Mouse (Mus musculus) heart, embryonic 15.5 days (tissue): Measurements from ENCODE around the gene Rasgrf1. TPM values are rescaled to one million over a fixed set of nuclear protein-coding genes. Genes with fewer than 3 reads are reported as not detected.

Source experiments
- ATAC-seq: fragments of 200-750 bp; cut with Nextera tagmentation; replicated peaks from 2 replicates; pipeline ENCODE4 v1.8.0; 2017; ENCODE audit warnings: low read depth, moderate TSS enrichment; ENCODE audit not compliant: insufficient number of reproducible peaks, insufficient read depth, low FRiP score
- H3K27ac ChIP-seq: fragments of 300-500 bp; sonication (generic); 2 replicates; pipeline ENCODE4 v1.5.1; 2015; ENCODE audit warnings: mild to moderate bottlenecking, inconsistent platforms
- H3K27me3 ChIP-seq: fragments of 300-500 bp; sonication (generic); 2 replicates; pipeline ENCODE4 v1.6.1; 2015; ENCODE audit warnings: inconsistent platforms
- H3K36me3 ChIP-seq: fragments of 300-500 bp; sonication (generic); 2 replicates; pipeline ENCODE4 v1.6.1; 2015; ENCODE audit warnings: mild to moderate bottlenecking, inconsistent platforms
- H3K4me1 ChIP-seq: fragments of 300-500 bp; sonication (generic); replicated peaks from 2 replicates; pipeline ENCODE4 v1.6.1; 2015; ENCODE audit warnings: inconsistent platforms
- H3K4me2 ChIP-seq: fragments of 300-500 bp; sonication (generic); 2 replicates; pipeline ENCODE4 v1.6.1; 2015; ENCODE audit warnings: inconsistent platforms, mild to moderate bottlenecking, moderate library complexity
- H3K4me3 ChIP-seq: fragments of 300-500 bp; sonication (generic); 2 replicates; pipeline ENCODE4 v1.5.1; 2015; ENCODE audit warnings: mild to moderate bottlenecking, inconsistent platforms
- H3K9ac ChIP-seq: fragments of 300-500 bp; sonication (generic); 2 replicates; pipeline ENCODE4 v1.6.1; 2015; ENCODE audit warnings: mild to moderate bottlenecking, inconsistent platforms
- H3K9me3 ChIP-seq: fragments of 300-500 bp; sonication (generic); replicated peaks from 2 replicates; pipeline ENCODE4 v1.6.1; 2016; ENCODE audit warnings: inconsistent platforms
- WGBS: fragments of 180-500 bp; shearing (Covaris S2); methylation state at CpG from one replicate; pipeline ENCODE4 v1.1.7; 2015; ENCODE audit warnings: mixed read lengths; 5-methylcytosine and 5-hydroxymethylcytosine counted together
- polyA plus RNA-seq: library from polyadenylated mRNA; unstranded; fragments of >200 nt; fragmentation: Nextera tagmentation; extraction: Ambion mirVana; gene quantifications from 2 replicates; pipeline ENCODE4 v1.2.1, GENCODE M21; 2015

Gene Rasgrf1
- polyA plus RNA-seq, 1 experiment from 2014 or later, result 0.11 TPM

GRCm38 (mm10) chr9:89908601-89909000, 1.1 kb upstream of the Rasgrf1 start:
- no peaks in the 10 kb centered on the region for H3K9me3 ChIP-seq
- H3K9ac ChIP-seq, result peak overlapping the region; percentile 7; the same call in 1 of the 2 replicates
- peak overlapping the region; percentile 96 for H3K4me2 ChIP-seq
- WGBS, result under 1% methylated on average over 33 of the region's 33 CpGs
- H3K4me1 ChIP-seq, result peaks cover 27% of the 10 kb centered on the region
- no peak overlapping the region for H3K27ac ChIP-seq
- H3K36me3 ChIP-seq, result no peaks in the 10 kb centered on the region
- ATAC-seq, result no peak
- peaks cover 84% of the 10 kb centered on the region for H3K27me3 ChIP-seq
- H3K4me3 ChIP-seq, result peak overlapping the region; percentile 60

DNA sequence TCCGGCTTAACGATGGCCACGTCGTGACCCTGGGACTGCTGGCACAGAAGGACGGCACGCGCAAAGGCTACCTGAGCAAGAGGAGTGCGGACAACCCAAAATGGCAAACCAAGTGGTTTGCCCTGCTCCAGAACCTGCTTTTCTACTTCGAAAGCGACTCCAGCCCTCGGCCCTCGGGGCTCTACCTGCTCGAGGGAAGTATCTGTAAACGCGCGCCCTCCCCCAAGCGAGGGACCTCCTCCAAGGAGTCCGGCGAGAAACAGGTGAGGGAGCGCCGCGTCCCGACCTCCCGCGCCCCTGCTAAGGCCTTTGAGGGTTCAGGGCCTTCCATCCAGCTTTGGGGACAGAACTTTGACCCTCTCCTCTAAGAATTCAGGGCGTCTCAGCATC, 298 bp downstream of the Rasgrf1 start:
- Histone ChIP-seq H3K9ac (0 out of 2 replicates have a peak overlapping the region, but pooled peaks have one; percentile 14), H3K4me1 (peaks cover 27% of the 10 kb centered on the region), H3K27ac (no peak overlapping the region), H3K4me3 (peak overlapping the region; percentile 60), H3K27me3 (peaks cover 93% of the 10 kb centered on the region), H3K9me3 (no peaks in the 10 kb centered on the region), H3K36me3 (no peaks in the 10 kb centered on the region), H3K4me2 (peak overlapping the region; percentile 96)
- ATAC-seq, result no peak
- WGBS, result under 1% methylated on average over 26 of the region's 26 CpGs

DNA sequence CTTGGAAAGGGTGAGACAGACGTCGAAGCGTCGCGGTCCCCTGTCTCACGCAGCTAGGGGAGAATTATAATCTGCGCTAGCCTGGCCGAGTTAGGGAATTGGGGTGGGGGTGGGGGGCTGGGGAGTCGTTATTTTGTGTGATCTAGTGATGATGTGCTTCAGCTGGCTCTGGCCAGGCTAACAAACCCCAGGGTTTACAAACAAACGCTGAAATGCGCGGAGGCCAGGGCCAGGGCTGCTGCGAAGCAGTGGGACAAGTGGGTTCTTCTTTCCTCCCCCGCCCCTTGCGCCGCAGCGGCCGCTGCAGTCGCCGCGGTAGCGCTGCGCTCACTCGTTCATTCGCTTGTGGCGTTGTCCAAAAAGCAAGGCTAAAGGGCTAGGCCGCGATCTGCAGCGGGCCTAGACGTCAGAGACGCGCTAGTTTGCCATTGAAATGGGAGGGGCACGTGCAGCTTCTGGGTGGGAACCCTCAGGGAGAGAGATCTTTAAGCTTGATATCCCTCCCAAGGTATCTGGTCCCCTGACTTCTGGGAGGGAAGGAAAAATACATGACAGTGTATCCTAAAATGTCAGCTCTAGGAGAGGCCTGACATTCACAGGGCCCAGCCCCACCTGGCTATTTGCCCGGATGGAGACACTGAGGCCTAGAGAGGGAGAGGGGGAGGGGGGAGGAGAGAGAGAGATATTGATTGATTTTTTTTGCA, 1.2 kb downstream of the Rasgrf1 start:
- Histone ChIP-seq H3K9ac (no peak overlapping the region), H3K27ac (no peak overlapping the region), H3K4me3 (peak overlapping the region; percentile 60), H3K4me1 (peaks cover 27% of the 10 kb centered on the region), H3K4me2 (peak overlapping the region; percentile 96), H3K36me3 (no peaks in the 10 kb centered on the region), H3K9me3 (no peaks in the 10 kb centered on the region), H3K27me3 (peaks cover 93% of the 10 kb centered on the region)
- no peak for ATAC-seq
- WGBS, result 1% methylated on average over 34 of the region's 34 CpGs

GRCm38 (mm10) chr9:89911891-89912549, 2.3 kb downstream of the Rasgrf1 start:
- Histone ChIP-seq H3K36me3 (no peaks in the 10 kb centered on the region), H3K4me3 (no peak overlapping the region), H3K27me3 (peaks cover 82% of the 10 kb centered on the region), H3K9me3 (no peaks in the 10 kb centered on the region), H3K4me1 (peaks cover 27% of the 10 kb centered on the region), H3K4me2 (no peak overlapping the region), H3K9ac (no peak overlapping the region), H3K27ac (no peak overlapping the region)
- ATAC-seq, result no peak
- WGBS, result 70% methylated on average over 5 of the region's 5 CpGs

DNA sequence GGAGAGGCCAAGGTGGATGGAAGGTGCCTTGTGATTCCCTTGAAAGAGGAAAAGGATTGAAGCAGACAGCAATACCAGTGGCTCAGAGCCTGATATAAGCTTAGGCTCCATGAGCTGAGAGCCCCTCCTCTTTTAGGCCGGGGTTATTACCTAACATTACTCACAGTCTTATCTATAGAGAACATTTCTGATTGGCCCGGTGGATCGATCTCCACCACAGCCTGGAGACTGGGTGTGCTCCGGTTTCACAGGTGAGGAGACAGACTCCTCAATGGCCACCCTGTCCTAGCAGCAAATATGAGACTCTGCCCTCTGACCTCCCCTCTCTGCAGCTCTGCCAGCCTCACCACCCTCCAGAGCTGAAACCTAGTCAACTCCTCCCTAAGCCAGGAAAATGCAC, 3.4 kb downstream of the Rasgrf1 start:
- Histone ChIP-seq H3K9ac (no peak overlapping the region), H3K4me3 (no peak overlapping the region), H3K4me1 (peaks cover 27% of the 10 kb centered on the region), H3K36me3 (no peaks in the 10 kb centered on the region), H3K27ac (no peak overlapping the region), H3K27me3 (peaks cover 71% of the 10 kb centered on the region), H3K9me3 (no peaks in the 10 kb centered on the region), H3K4me2 (no peak overlapping the region)
- ATAC-seq, result no peak
- WGBS, result 52% methylated on average over 4 of the region's 4 CpGs

DNA sequence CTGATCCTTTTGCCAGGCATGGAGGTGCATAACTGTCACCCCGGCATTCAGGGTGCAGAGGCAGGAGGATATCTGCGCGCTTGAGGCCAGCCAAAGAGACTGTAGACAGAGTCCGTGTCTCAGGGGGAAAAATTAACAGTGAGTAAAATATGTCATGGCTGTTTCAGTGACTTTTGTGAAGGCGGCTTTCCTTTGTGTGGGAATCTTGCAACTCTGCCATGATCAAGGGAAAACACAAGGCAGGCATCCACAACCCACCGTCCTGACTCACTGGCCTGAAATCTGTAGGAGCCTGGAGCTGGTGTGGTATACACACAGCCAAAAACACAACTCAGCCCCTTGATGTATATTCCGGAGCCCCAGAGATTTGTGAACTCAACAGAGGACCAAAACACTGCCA, 6.8 kb downstream of the Rasgrf1 start:
- WGBS, result 83% methylated on average over 7 of the region's 7 CpGs

GRCm38 (mm10) chr9:89917431-89917830, 7.7 kb downstream of the Rasgrf1 start:
- Histone ChIP-seq H3K36me3 (no peaks in the 10 kb centered on the region), H3K9ac (no peak overlapping the region), H3K4me2 (no peak overlapping the region), H3K4me3 (no peak overlapping the region), H3K27me3 (peaks cover 30% of the 10 kb centered on the region), H3K27ac (no peak overlapping the region), H3K4me1 (no peaks in the 10 kb centered on the region), H3K9me3 (no peaks in the 10 kb centered on the region)
- 68% methylated on average over 1 of the region's 1 CpGs for WGBS
- ATAC-seq, result no peak

More for the DNA sequence above, 6.8 kb downstream of the Rasgrf1 start:
- H3K9me3 ChIP-seq, result no peaks in the 10 kb centered on the region
- H3K4me1 ChIP-seq, result no peaks in the 10 kb centered on the region
- no peaks in the 10 kb centered on the region for H3K36me3 ChIP-seq
- no peak for ATAC-seq
- H3K27me3 ChIP-seq, result peaks cover 40% of the 10 kb centered on the region
- H3K27ac ChIP-seq, result no peak overlapping the region
- no peak overlapping the region for H3K4me2 ChIP-seq
- H3K4me3 ChIP-seq, result no peak overlapping the region
- H3K9ac ChIP-seq, result no peak overlapping the region

DNA sequence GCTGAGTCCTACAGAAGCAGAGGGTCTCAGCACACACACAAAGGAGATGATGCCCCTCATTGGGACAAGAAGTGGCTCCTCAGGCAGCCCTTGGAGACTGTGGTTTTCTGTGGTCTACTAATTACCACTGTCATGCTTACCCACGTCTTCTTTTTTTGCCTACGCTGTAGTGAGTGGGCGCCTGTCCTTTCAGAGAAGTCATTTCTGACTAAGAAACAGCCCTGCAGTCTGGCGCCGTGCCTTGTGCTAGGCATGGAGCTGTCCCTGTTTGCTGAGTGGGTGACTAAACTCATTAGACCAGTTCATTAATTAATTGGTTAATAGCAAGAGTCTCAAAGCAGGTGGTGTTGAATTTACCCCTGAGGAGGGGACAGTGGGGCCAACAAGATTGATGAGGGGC, 9.1 kb downstream of the Rasgrf1 start:
- Histone ChIP-seq H3K36me3 (no peaks in the 10 kb centered on the region), H3K4me3 (no peak overlapping the region), H3K27ac (no peak overlapping the region), H3K4me1 (no peaks in the 10 kb centered on the region), H3K9ac (no peak overlapping the region), H3K4me2 (no peak overlapping the region), H3K9me3 (no peaks in the 10 kb centered on the region), H3K27me3 (peaks cover 18% of the 10 kb centered on the region)
- 81% methylated on average over 5 of the region's 5 CpGs for WGBS
- ATAC-seq, result no peak

DNA sequence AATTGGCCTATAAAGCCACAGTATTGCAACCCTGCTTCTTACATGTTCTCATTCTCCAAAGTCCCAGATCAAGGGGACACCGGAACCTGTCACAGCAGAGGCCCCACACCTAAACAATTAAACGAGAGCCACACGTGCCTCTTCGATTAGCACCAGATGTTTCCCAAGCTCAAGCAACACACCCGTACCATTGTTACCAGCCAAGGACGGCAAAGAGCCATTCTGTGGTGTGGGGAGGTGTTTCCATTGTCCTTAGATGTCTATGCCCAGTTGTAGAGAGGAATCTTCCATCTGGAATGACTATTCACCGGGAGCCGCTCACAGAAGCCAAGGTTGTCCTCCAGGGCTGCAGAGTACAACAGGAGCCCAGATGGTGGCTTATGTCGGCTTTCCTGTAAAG, 11.4 kb downstream of the Rasgrf1 start:
- no peak for ATAC-seq
- Histone ChIP-seq H3K27me3 (0 out of 2 replicates have a peak, but pooled peaks cover 3% of the 10 kb centered on the region), H3K9ac (no peak overlapping the region), H3K4me1 (no peaks in the 10 kb centered on the region), H3K36me3 (no peaks in the 10 kb centered on the region), H3K27ac (no peak overlapping the region), H3K9me3 (no peaks in the 10 kb centered on the region), H3K4me3 (no peak overlapping the region), H3K4me2 (no peak overlapping the region)
- 72% methylated on average over 9 of the region's 9 CpGs for WGBS

GRCm38 (mm10) chr9:89922666-89923065, 13.0 kb downstream of the Rasgrf1 start:
- no peak overlapping the region for H3K4me2 ChIP-seq
- no peaks in the 10 kb centered on the region for H3K9me3 ChIP-seq
- H3K27ac ChIP-seq, result no peak overlapping the region
- 0 out of 2 replicates have a peak, but pooled peaks cover 3% of the 10 kb centered on the region for H3K27me3 ChIP-seq
- no peak overlapping the region for H3K4me3 ChIP-seq
- no peaks in the 10 kb centered on the region for H3K4me1 ChIP-seq
- WGBS, result 85% methylated on average over 1 of the region's 1 CpGs
- no peaks in the 10 kb centered on the region for H3K36me3 ChIP-seq
- no peak overlapping the region for H3K9ac ChIP-seq
- ATAC-seq, result no peak

DNA sequence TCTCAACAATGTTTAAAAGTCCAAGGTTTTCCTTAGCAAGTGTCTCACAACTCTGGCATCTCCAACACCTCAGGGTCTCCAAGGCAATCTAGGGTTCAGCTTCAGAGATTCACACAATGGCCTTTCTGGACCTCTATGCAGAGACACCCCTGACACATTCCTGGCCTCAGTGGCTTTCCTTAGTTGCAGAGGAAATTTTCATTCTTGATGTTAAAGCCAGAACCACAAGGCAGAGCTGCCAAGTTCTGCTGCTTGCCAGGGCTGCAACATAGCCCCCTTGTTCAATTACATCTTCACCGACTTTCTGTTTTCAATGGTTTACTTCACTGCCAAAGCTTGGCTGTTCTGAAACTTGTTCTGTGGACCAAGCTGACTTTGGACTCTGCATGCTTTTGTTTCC, 15.1 kb downstream of the Rasgrf1 start:
- 81% methylated on average over 1 of the region's 1 CpGs for WGBS
- no peak overlapping the region for H3K9ac ChIP-seq
- H3K9me3 ChIP-seq, result no peaks in the 10 kb centered on the region
- H3K4me3 ChIP-seq, result no peak overlapping the region
- no peaks in the 10 kb centered on the region for H3K4me1 ChIP-seq
- H3K27me3 ChIP-seq, result 0 out of 2 replicates have a peak, but pooled peaks cover 3% of the 10 kb centered on the region
- no peak for ATAC-seq
- H3K36me3 ChIP-seq, result no peaks in the 10 kb centered on the region
- no peak overlapping the region for H3K4me2 ChIP-seq
- H3K27ac ChIP-seq, result no peak overlapping the region

GRCm38 (mm10) chr9:89928497-89928896, 18.8 kb downstream of the Rasgrf1 start:
- no peaks in the 10 kb centered on the region for H3K9me3 ChIP-seq
- no peak overlapping the region for H3K4me3 ChIP-seq
- H3K36me3 ChIP-seq, result no peaks in the 10 kb centered on the region
- H3K4me2 ChIP-seq, result no peak overlapping the region
- no peaks in the 10 kb centered on the region for H3K4me1 ChIP-seq
- H3K9ac ChIP-seq, result no peak overlapping the region
- no peak for ATAC-seq
- no peak overlapping the region for H3K27ac ChIP-seq
- H3K27me3 ChIP-seq, result no peaks in the 10 kb centered on the region
